Mouse (Mus musculus): Measurements from ENCODE around the gene Ankrd12. TPM values are rescaled to one million over a fixed set of nuclear protein-coding genes. Genes with fewer than 3 reads are reported as not detected.
A peak's percentile ranks its signal among the peaks of the same experiment; 100 is the strongest.

Gene Ankrd12
- polyA plus RNA-seq, 1 experiment: 0.37 TPM

- Histone ChIP-seq H3K9me3 (ENCODE audit: control insufficient read depth, low read length) (no peaks in the 10 kb centered on the region), H3K27me3 (ENCODE audit: control insufficient read depth) (no peaks in the 10 kb centered on the region), H3K4me3 (replicated peaks) (peak overlapping the region; percentile 65), H3K4me1 (ENCODE audit: control insufficient read depth) (peaks cover 47% of the 10 kb centered on the region), H3K36me3 (ENCODE audit: control insufficient read depth) (peaks cover 23% of the 10 kb centered on the region)
- TF ChIP-seq GATA1 (IDR thresholded peaks at IDR 0.05; ENCODE audit: low read length): no peak
- no peak for TF ChIP-seq TAL1 (IDR thresholded peaks at IDR 0.05; ENCODE audit: low read length)
Measured at GRCm38 (mm10) chr17:66110746-66111145, 33.9 kb upstream of the Ankrd12 start.

DNA sequence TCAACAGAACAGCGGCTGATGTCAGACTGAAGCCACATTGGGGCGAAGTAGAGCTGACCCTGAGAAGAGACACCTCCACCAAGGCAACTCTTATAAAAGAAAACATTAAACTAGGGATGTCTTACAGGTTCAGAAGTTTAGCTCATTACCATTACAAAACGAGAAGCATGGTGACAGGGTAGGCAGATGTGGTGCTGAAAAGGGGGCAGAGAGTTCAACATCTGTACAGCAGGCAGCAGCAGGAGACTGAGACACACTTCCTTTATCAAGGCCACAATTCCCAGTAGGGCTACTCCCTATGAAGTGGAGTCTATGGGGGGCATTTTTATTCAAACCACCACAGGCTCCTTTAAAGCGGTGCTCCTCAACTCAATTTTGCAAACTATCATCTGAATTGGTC is 31.3 kb upstream of the Ankrd12 start:
- TF ChIP-seq GATA1 (IDR thresholded peaks at IDR 0.05; ENCODE audit: low read length) (no peak), TAL1 (IDR thresholded peaks at IDR 0.05; ENCODE audit: low read length) (no peak)
- Histone ChIP-seq H3K9me3 (ENCODE audit: control insufficient read depth, low read length) (no peaks in the 10 kb centered on the region), H3K36me3 (ENCODE audit: control insufficient read depth) (no peaks in the 10 kb centered on the region), H3K4me3 (replicated peaks) (no peak overlapping the region), H3K27me3 (ENCODE audit: control insufficient read depth) (no peaks in the 10 kb centered on the region), H3K4me1 (ENCODE audit: control insufficient read depth) (peaks cover 57% of the 10 kb centered on the region)

- Histone ChIP-seq H3K4me3 (replicated peaks) (no peak overlapping the region), H3K36me3 (ENCODE audit: control insufficient read depth) (no peaks in the 10 kb centered on the region), H3K9me3 (ENCODE audit: control insufficient read depth, low read length) (no peaks in the 10 kb centered on the region), H3K27me3 (ENCODE audit: control insufficient read depth) (no peaks in the 10 kb centered on the region), H3K4me1 (ENCODE audit: control insufficient read depth) (peaks cover 55% of the 10 kb centered on the region)
- TF ChIP-seq GATA1 (IDR thresholded peaks at IDR 0.05; ENCODE audit: low read length) (no peak), TAL1 (IDR thresholded peaks at IDR 0.05; ENCODE audit: low read length) (no peak)
Measured at GRCm38 (mm10) chr17:66107466-66107865, 30.6 kb upstream of the Ankrd12 start.

- H3K4me1 ChIP-seq (ENCODE audit: control insufficient read depth): peaks cover 55% of the 10 kb centered on the region
- H3K27me3 ChIP-seq (ENCODE audit: control insufficient read depth): no peaks in the 10 kb centered on the region
- TF ChIP-seq GATA1 (IDR thresholded peaks at IDR 0.05; ENCODE audit: low read length) (0 out of 2 replicates have a peak, but pooled peaks have one; percentile 31), TAL1 (IDR thresholded peaks at IDR 0.05; ENCODE audit: low read length) (no peak)
- H3K4me3 ChIP-seq (replicated peaks): no peak overlapping the region
- H3K9me3 ChIP-seq (ENCODE audit: control insufficient read depth, low read length): no peaks in the 10 kb centered on the region
- H3K36me3 ChIP-seq (ENCODE audit: control insufficient read depth): no peaks in the 10 kb centered on the region
Measured at GRCm38 (mm10) chr17:66106601-66107267, 29.8 kb upstream of the Ankrd12 start.

- no peak for TF ChIP-seq GATA1 (IDR thresholded peaks at IDR 0.05; ENCODE audit: low read length)
- H3K36me3 ChIP-seq (ENCODE audit: control insufficient read depth): no peaks in the 10 kb centered on the region; the same call in 1 of the 2 replicates
- H3K9me3 ChIP-seq (ENCODE audit: control insufficient read depth, low read length): no peaks in the 10 kb centered on the region
- no peak overlapping the region for H3K4me3 ChIP-seq (replicated peaks)
- no peaks in the 10 kb centered on the region for H3K27me3 ChIP-seq (ENCODE audit: control insufficient read depth)
- peaks cover 48% of the 10 kb centered on the region for H3K4me1 ChIP-seq (ENCODE audit: control insufficient read depth)
Measured at GRCm38 (mm10) chr17:66104076-66104475, 27.2 kb upstream of the Ankrd12 start.

DNA sequence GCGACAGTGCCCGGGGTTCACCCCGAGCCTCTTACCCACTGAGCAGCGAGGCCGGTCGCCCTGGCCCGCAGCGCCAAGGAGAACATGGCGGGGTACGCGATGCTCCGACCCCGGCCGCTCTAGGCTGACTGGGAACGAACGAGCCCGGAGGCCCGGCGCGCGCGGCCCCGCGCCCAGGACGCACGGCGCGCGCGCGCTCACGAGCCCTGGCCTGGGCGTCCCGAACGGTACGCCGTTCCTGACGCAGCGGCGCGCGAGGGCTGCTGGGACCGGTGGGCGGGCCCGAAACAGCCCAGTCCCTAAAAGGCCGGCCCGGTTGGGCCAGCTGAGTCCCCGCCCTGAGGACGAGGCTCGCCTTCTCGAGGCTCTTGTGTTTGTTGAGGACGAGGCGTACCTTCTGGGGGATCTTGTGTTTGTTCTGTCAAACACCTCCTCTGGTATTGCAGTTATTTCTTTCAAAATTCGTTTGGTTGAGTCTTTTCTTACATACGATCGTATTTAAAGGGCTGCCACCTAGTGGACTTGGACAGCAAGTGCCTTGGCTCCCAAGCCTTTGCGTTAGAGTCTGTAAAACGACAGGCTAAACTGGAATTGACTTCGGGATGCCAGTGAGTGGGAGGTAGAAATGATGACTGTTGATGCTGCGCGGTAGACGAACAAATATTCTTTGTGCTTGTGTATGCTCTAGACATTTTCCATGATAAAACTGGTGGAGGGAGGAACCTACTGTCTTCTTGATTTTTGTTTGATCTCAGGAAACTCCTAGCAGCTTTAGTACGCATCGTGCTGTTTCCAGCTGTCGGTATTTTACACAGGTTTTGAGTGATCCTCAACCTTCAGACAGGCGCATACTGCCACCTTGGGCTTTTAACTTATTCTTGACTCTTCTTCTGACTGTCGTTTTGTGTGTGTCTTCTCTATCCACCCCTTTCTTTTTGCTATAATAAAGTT is 24.8 kb upstream of the Ankrd12 start, which contains the start of gene Ndufv2:
Gene Ndufv2 (minus strand): TSS at position 180 of the 951 bp plus-strand sequence.
- Histone ChIP-seq H3K4me1 (ENCODE audit: control insufficient read depth) (peaks cover 43% of the 10 kb centered on the region), H3K9me3 (ENCODE audit: control insufficient read depth, low read length) (no peaks in the 10 kb centered on the region), H3K4me3 (replicated peaks) (peak within 1 kb of the TSS; percentile 85), H3K27me3 (ENCODE audit: control insufficient read depth) (no peaks in the 10 kb centered on the region), H3K36me3 (ENCODE audit: control insufficient read depth) (peaks cover 14% of the 10 kb centered on the region)
- no peak for TF ChIP-seq GATA1 (IDR thresholded peaks at IDR 0.05; ENCODE audit: low read length)
- no peak for TF ChIP-seq TAL1 (IDR thresholded peaks at IDR 0.05; ENCODE audit: low read length)

GRCm38 (mm10) chr17:66100566-66101379 is 23.9 kb upstream of the Ankrd12 start:
- Histone ChIP-seq H3K27me3 (ENCODE audit: control insufficient read depth) (no peaks in the 10 kb centered on the region), H3K36me3 (ENCODE audit: control insufficient read depth) (peaks cover 16% of the 10 kb centered on the region), H3K9me3 (ENCODE audit: control insufficient read depth, low read length) (no peaks in the 10 kb centered on the region), H3K4me1 (ENCODE audit: control insufficient read depth) (peaks cover 42% of the 10 kb centered on the region), H3K4me3 (replicated peaks) (peak overlapping the region; percentile 85)
- TF ChIP-seq TAL1 (IDR thresholded peaks at IDR 0.05; ENCODE audit: low read length): no peak
- TF ChIP-seq GATA1 (IDR thresholded peaks at IDR 0.05; ENCODE audit: low read length): no peak

- no peaks in the 10 kb centered on the region for H3K9me3 ChIP-seq (ENCODE audit: control insufficient read depth, low read length)
- no peak for TF ChIP-seq TAL1 (IDR thresholded peaks at IDR 0.05; ENCODE audit: low read length)
- no peak for TF ChIP-seq GATA1 (IDR thresholded peaks at IDR 0.05; ENCODE audit: low read length)
Measured at GRCm38 (mm10) chr17:66092664-66093063, 15.8 kb upstream of the Ankrd12 start.

More at GRCm38 (mm10) chr17:66092664-66093063, 15.8 kb upstream of the Ankrd12 start:
- peaks cover 3% of the 10 kb centered on the region for H3K4me1 ChIP-seq (ENCODE audit: control insufficient read depth)
- H3K4me3 ChIP-seq (replicated peaks): no peak overlapping the region
- peaks cover 60% of the 10 kb centered on the region for H3K36me3 ChIP-seq (ENCODE audit: control insufficient read depth)
- H3K27me3 ChIP-seq (ENCODE audit: control insufficient read depth): no peaks in the 10 kb centered on the region

Measured in erythroblast, embryonic 14.5 days (primary cell).